Mouse (Mus musculus): ENCODE results near the gene Ralgps1. TPM values are rescaled to one million over a fixed set of nuclear protein-coding genes. Genes with fewer than 3 reads are reported as not detected.

Ralgps1 gene
- polyA plus RNA-seq, 1 experiment from 2014 or later: 2.8 TPM

- WGBS: 88% methylated on average over 11 of the region's 11 CpGs
- no peak overlapping the region for H3K4me3 ChIP-seq
- peaks cover 55% of the 10 kb centered on the region for H3K36me3 ChIP-seq
These were observed 143.2 kb downstream of the Ralgps1 start for GRCm38 (mm10) chr2:33228077-33228476.

GRCm38 (mm10) chr2:33225921-33226320, 145.4 kb downstream of the Ralgps1 start:
- Histone ChIP-seq H3K4me1 (peaks cover 21% of the 10 kb centered on the region), H3K36me3 (peaks cover 49% of the 10 kb centered on the region), H3K4me2 (no peak overlapping the region), H3K9me3 (no peaks in the 10 kb centered on the region), H3K9ac (no peak overlapping the region), H3K27ac (no peak overlapping the region), H3K4me3 (no peak overlapping the region), H3K27me3 (no peaks in the 10 kb centered on the region)
- 81% methylated on average over 7 of the region's 7 CpGs for WGBS
- ATAC-seq (ENCODE audit: insufficient number of reproducible peaks, low FRiP score, low TSS enrichment, low read depth): no peak

More at GRCm38 (mm10) chr2:33228077-33228476, 143.2 kb downstream of the Ralgps1 start:
- Histone ChIP-seq H3K27ac (no peak overlapping the region), H3K27me3 (no peaks in the 10 kb centered on the region), H3K4me2 (no peak overlapping the region), H3K4me1 (peaks cover 11% of the 10 kb centered on the region), H3K9ac (no peak overlapping the region), H3K9me3 (no peaks in the 10 kb centered on the region)
- no peak for ATAC-seq (ENCODE audit: insufficient number of reproducible peaks, low FRiP score, low TSS enrichment, low read depth)

- Histone ChIP-seq H3K36me3 (peaks cover 31% of the 10 kb centered on the region), H3K9me3 (no peaks in the 10 kb centered on the region), H3K27me3 (no peaks in the 10 kb centered on the region)
These were observed 147.5 kb downstream of the Ralgps1 start for GRCm38 (mm10) chr2:33223656-33224358.

GRCm38 (mm10) chr2:33222480-33222879, 148.8 kb downstream of the Ralgps1 start:
- H3K27ac ChIP-seq: no peak overlapping the region

More at GRCm38 (mm10) chr2:33223656-33224358, 147.5 kb downstream of the Ralgps1 start:
- no peak overlapping the region for H3K4me2 ChIP-seq
- no peak for ATAC-seq (ENCODE audit: insufficient number of reproducible peaks, low FRiP score, low TSS enrichment, low read depth)
- H3K27ac ChIP-seq: peak overlapping the region; percentile 61
- 69% methylated on average over 10 of the region's 10 CpGs for WGBS
- no peak overlapping the region for H3K9ac ChIP-seq
- H3K4me1 ChIP-seq: peaks cover 42% of the 10 kb centered on the region
- no peak overlapping the region for H3K4me3 ChIP-seq

GRCm38 (mm10) chr2:33221339-33221900, 149.9 kb downstream of the Ralgps1 start:
- WGBS: 77% methylated on average over 11 of the region's 11 CpGs
- no peak overlapping the region for H3K4me3 ChIP-seq
- no peaks in the 10 kb centered on the region for H3K27me3 ChIP-seq
- H3K36me3 ChIP-seq: peaks cover 18% of the 10 kb centered on the region
- no peak overlapping the region for H3K4me2 ChIP-seq
- peaks cover 61% of the 10 kb centered on the region for H3K4me1 ChIP-seq
- ATAC-seq (ENCODE audit: insufficient number of reproducible peaks, low FRiP score, low TSS enrichment, low read depth): no peak
- H3K9me3 ChIP-seq: no peaks in the 10 kb centered on the region
- no peak overlapping the region for H3K9ac ChIP-seq
- no peak overlapping the region for H3K27ac ChIP-seq

More at GRCm38 (mm10) chr2:33222480-33222879, 148.8 kb downstream of the Ralgps1 start:
- Histone ChIP-seq H3K4me3 (no peak overlapping the region), H3K27me3 (no peaks in the 10 kb centered on the region), H3K4me2 (no peak overlapping the region), H3K4me1 (peaks cover 53% of the 10 kb centered on the region), H3K9me3 (no peaks in the 10 kb centered on the region), H3K9ac (no peak overlapping the region), H3K36me3 (peaks cover 18% of the 10 kb centered on the region)
- 89% methylated on average over 6 of the region's 6 CpGs for WGBS
- no peak for ATAC-seq (ENCODE audit: insufficient number of reproducible peaks, low FRiP score, low TSS enrichment, low read depth)

- WGBS: 57% methylated on average over 10 of the region's 10 CpGs
- Histone ChIP-seq H3K9me3 (no peaks in the 10 kb centered on the region), H3K9ac (no peak overlapping the region), H3K4me3 (no peak overlapping the region), H3K4me1 (peaks cover 64% of the 10 kb centered on the region), H3K4me2 (no peak overlapping the region), H3K27me3 (no peaks in the 10 kb centered on the region), H3K27ac (0 out of 2 replicates have a peak overlapping the region, but pooled peaks have one; percentile 3), H3K36me3 (peaks cover 18% of the 10 kb centered on the region)
- ATAC-seq (ENCODE audit: insufficient number of reproducible peaks, low FRiP score, low TSS enrichment, low read depth): no peak
These were observed 150.5 kb downstream of the Ralgps1 start for GRCm38 (mm10) chr2:33220674-33221338.

- Histone ChIP-seq H3K27me3 (no peaks in the 10 kb centered on the region), H3K4me3 (no peak overlapping the region), H3K4me1 (peaks cover 70% of the 10 kb centered on the region), H3K4me2 (0 out of 2 replicates have a peak overlapping the region, but pooled peaks have one; percentile 1), H3K27ac (peak overlapping the region; percentile 19; the same call in 1 of the 2 replicates), H3K36me3 (peaks cover 17% of the 10 kb centered on the region), H3K9ac (no peak overlapping the region), H3K9me3 (no peaks in the 10 kb centered on the region)
- 27% methylated on average over 6 of the region's 6 CpGs for WGBS
- ATAC-seq (ENCODE audit: insufficient number of reproducible peaks, low FRiP score, low TSS enrichment, low read depth): no peak
These were observed 151.0 kb downstream of the Ralgps1 start for GRCm38 (mm10) chr2:33220246-33220645.

- Histone ChIP-seq H3K27ac (peak overlapping the region; percentile 19), H3K9me3 (no peaks in the 10 kb centered on the region), H3K4me3 (no peak overlapping the region), H3K27me3 (no peaks in the 10 kb centered on the region), H3K9ac (no peak overlapping the region), H3K4me2 (no peak overlapping the region), H3K36me3 (peaks cover 11% of the 10 kb centered on the region), H3K4me1 (peaks cover 73% of the 10 kb centered on the region)
- ATAC-seq (ENCODE audit: insufficient number of reproducible peaks, low FRiP score, low TSS enrichment, low read depth): no peak
- 70% methylated on average over 4 of the region's 4 CpGs for WGBS
These were observed 151.6 kb downstream of the Ralgps1 start for GRCm38 (mm10) chr2:33219637-33220036.

- H3K4me2 ChIP-seq: peak overlapping the region; percentile 27
- H3K4me3 ChIP-seq: peak overlapping the region; percentile 13; the same call in 1 of the 2 replicates
- no peaks in the 10 kb centered on the region for H3K9me3 ChIP-seq
- no peaks in the 10 kb centered on the region for H3K27me3 ChIP-seq
- H3K27ac ChIP-seq: peak overlapping the region; percentile 19; the same call in 1 of the 2 replicates
- peaks cover 71% of the 10 kb centered on the region for H3K4me1 ChIP-seq
- H3K36me3 ChIP-seq: peaks cover 10% of the 10 kb centered on the region; the same call in 1 of the 2 replicates
- H3K9ac ChIP-seq: peak overlapping the region; percentile 15; the same call in 1 of the 2 replicates
- ATAC-seq (ENCODE audit: insufficient number of reproducible peaks, low FRiP score, low TSS enrichment, low read depth): no peak
- WGBS: 67% methylated on average over 11 of the region's 11 CpGs
These were observed 152.2 kb downstream of the Ralgps1 start for GRCm38 (mm10) chr2:33218903-33219625.

GRCm38 (mm10) chr2:33217425-33217794, 153.9 kb downstream of the Ralgps1 start:
- WGBS: 33% methylated on average over 3 of the region's 3 CpGs
- no peak for ATAC-seq (ENCODE audit: insufficient number of reproducible peaks, low FRiP score, low TSS enrichment, low read depth)
- H3K27me3 ChIP-seq: no peaks in the 10 kb centered on the region
- no peaks in the 10 kb centered on the region for H3K9me3 ChIP-seq
- H3K4me1 ChIP-seq: peaks cover 61% of the 10 kb centered on the region
- peak overlapping the region; percentile 57 for H3K4me3 ChIP-seq
- H3K36me3 ChIP-seq: peaks cover 6% of the 10 kb centered on the region; the same call in 1 of the 2 replicates
- 0 out of 2 replicates have a peak overlapping the region, but pooled peaks have one; percentile 85 for H3K27ac ChIP-seq
- H3K4me2 ChIP-seq: peak overlapping the region; percentile 78
- H3K9ac ChIP-seq: peak overlapping the region; percentile 70; the same call in 1 of the 2 replicates

- peaks cover 61% of the 10 kb centered on the region for H3K4me1 ChIP-seq
- peak overlapping the region; percentile 57 for H3K4me3 ChIP-seq
- H3K27me3 ChIP-seq: no peaks in the 10 kb centered on the region
- H3K27ac ChIP-seq: peak overlapping the region; percentile 85
- H3K4me2 ChIP-seq: peak overlapping the region; percentile 78
- 8% methylated on average over 18 of the region's 18 CpGs for WGBS
- no peak for ATAC-seq (ENCODE audit: insufficient number of reproducible peaks, low FRiP score, low TSS enrichment, low read depth)
- no peaks in the 10 kb centered on the region for H3K9me3 ChIP-seq
- peaks cover 4% of the 10 kb centered on the region; the same call in 1 of the 2 replicates for H3K36me3 ChIP-seq
- H3K9ac ChIP-seq: peak overlapping the region; percentile 70
These were observed 154.5 kb downstream of the Ralgps1 start for GRCm38 (mm10) chr2:33216645-33217424.
